Mouse (Mus musculus): Measurements from ENCODE around the gene Ccdc85b. TPM values are rescaled to one million over a fixed set of nuclear protein-coding genes. Genes with fewer than 3 reads are reported as not detected.
"Not testable (repeated sequence)": the region's sequence is repeated elsewhere in the genome, so short reads cannot be mapped to it uniquely, and the experiment has no call there.

Gene Ccdc85b
- 4.7 and 5.7 TPM in 2 replicates for polyA plus RNA-seq (2015; fragmentation: Nextera tagmentation; extraction: Ambion mirVana)

DNA sequence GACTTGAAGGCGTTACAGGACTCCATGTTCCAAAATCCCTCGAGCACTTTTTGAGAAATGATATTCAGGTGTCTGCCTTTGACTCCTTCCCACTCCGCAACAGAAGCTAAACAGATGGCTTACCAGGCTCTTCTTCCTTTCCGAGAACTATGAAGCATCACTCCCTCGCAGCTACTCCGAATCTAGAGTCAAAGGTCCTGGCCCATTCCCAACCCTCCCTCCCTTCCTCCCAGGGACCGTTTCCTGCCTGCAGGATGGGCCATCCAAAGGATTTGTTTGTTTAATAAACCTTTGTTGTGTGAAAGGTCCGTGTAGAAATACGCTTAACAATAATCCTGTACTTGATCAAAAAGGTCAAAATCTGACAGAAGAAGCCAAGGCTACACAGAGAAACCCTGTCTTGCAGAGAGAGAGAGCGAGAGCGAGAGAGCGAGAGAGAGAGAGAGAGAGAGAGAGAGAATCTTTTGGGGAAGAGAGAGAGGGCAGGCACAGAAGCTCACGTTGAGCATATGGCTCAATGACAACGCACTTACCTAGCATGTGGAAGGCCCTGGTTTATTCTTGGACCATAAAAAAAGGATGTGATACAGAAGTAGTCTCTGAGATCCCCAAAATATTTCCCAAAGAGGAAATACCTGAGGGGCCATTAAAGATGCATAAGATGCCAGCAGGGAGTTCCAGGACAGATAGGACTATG lies at the start of gene Ccdc85b:
TSS of gene Ccdc85b (minus strand) at position 149 of the 697 bp plus-strand sequence.
- Histone ChIP-seq H3K4me3 (replicated peaks; ENCODE audit: low read length) (peak within 1 kb of the TSS; percentile 75), H3K9me3 (replicated peaks; ENCODE audit: control insufficient read depth, low read length) (no peaks in the 10 kb centered on the region), H3K9ac (ENCODE audit: low read length) (peak within 1 kb of the TSS; percentile 88), H3K27ac (ENCODE audit: low read length) (peak within 1 kb of the TSS; percentile 91), H3K4me2 (ENCODE audit: low read depth, low read length) (peak within 1 kb of the TSS; percentile 83), H3K27me3 (ENCODE audit: control insufficient read depth, insufficient read depth, low read length) (no peaks in the 10 kb centered on the region), H3K36me3 (ENCODE audit: control insufficient read depth, insufficient read depth, low read length) (peaks cover 7% of the 10 kb centered on the region), H3K4me1 (ENCODE audit: control insufficient read depth, insufficient read depth, low read length) (peaks cover 37% of the 10 kb centered on the region)
- no peak for ATAC-seq (ENCODE audit: insufficient read depth, low FRiP score)
- 11% methylated on average over 14 of the region's 14 CpGs for WGBS

GRCm38 (mm10) chr19:5503687-5504086 lies 46.0 kb upstream of the Ccdc85b start, which contains the start of gene 1700020D05Rik:
Gene 1700020D05Rik (minus strand): TSS chr19:5503787.
- Histone ChIP-seq H3K9me3 (replicated peaks; ENCODE audit: control insufficient read depth, low read length) (no peaks in the 10 kb centered on the region), H3K4me2 (ENCODE audit: low read depth, low read length) (no peak within 1 kb of the TSS), H3K27me3 (ENCODE audit: control insufficient read depth, insufficient read depth, low read length) (no peaks in the 10 kb centered on the region), H3K4me1 (ENCODE audit: control insufficient read depth, insufficient read depth, low read length) (no peaks in the 10 kb centered on the region), H3K36me3 (ENCODE audit: control insufficient read depth, insufficient read depth, low read length) (no peaks in the 10 kb centered on the region), H3K4me3 (replicated peaks; ENCODE audit: low read length) (no peak within 1 kb of the TSS), H3K9ac (ENCODE audit: low read length) (no peak within 1 kb of the TSS), H3K27ac (ENCODE audit: low read length) (no peak within 1 kb of the TSS)
- ATAC-seq (ENCODE audit: insufficient read depth, low FRiP score), result no peak
- WGBS, result 51% methylated on average over 17 of the region's 17 CpGs

- H3K4me2 ChIP-seq (ENCODE audit: low read depth, low read length), result no peak overlapping the region
- no peak for ATAC-seq (ENCODE audit: insufficient read depth, low FRiP score)
- H3K27ac ChIP-seq (ENCODE audit: low read length), result no peak overlapping the region
- no peak overlapping the region for H3K4me3 ChIP-seq (replicated peaks; ENCODE audit: low read length)
- 72% methylated on average over 2 of the region's 2 CpGs for WGBS
- H3K36me3 ChIP-seq (ENCODE audit: control insufficient read depth, insufficient read depth, low read length), result 0 out of 2 replicates have a peak, but pooled peaks cover 10% of the 10 kb centered on the region
- no peaks in the 10 kb centered on the region for H3K27me3 ChIP-seq (ENCODE audit: control insufficient read depth, insufficient read depth, low read length)
- no peak overlapping the region for H3K9ac ChIP-seq (ENCODE audit: low read length)
- H3K4me1 ChIP-seq (ENCODE audit: control insufficient read depth, insufficient read depth, low read length), result no peaks in the 10 kb centered on the region
- no peaks in the 10 kb centered on the region for H3K9me3 ChIP-seq (replicated peaks; ENCODE audit: control insufficient read depth, low read length)
Measured at GRCm38 (mm10) chr19:5500330-5500875, 42.7 kb upstream of the Ccdc85b start.

GRCm38 (mm10) chr19:5496052-5496370 lies 38.3 kb upstream of the Ccdc85b start:
- no peak overlapping the region for H3K4me2 ChIP-seq (ENCODE audit: low read depth, low read length)
- H3K4me3 ChIP-seq (replicated peaks; ENCODE audit: low read length), result no peak overlapping the region
- H3K9me3 ChIP-seq (replicated peaks; ENCODE audit: control insufficient read depth, low read length), result no peaks in the 10 kb centered on the region
- no peak overlapping the region for H3K9ac ChIP-seq (ENCODE audit: low read length)
- no peak overlapping the region for H3K27ac ChIP-seq (ENCODE audit: low read length)
- no peak for ATAC-seq (ENCODE audit: insufficient read depth, low FRiP score)
- H3K27me3 ChIP-seq (ENCODE audit: control insufficient read depth, insufficient read depth, low read length), result no peaks in the 10 kb centered on the region
- peaks cover 15% of the 10 kb centered on the region; the same call in 1 of the 2 replicates for H3K36me3 ChIP-seq (ENCODE audit: control insufficient read depth, insufficient read depth, low read length)
- H3K4me1 ChIP-seq (ENCODE audit: control insufficient read depth, insufficient read depth, low read length), result peaks cover 10% of the 10 kb centered on the region
- WGBS, result 83% methylated on average over 16 of the region's 16 CpGs

GRCm38 (mm10) chr19:5495353-5496051 lies 37.8 kb upstream of the Ccdc85b start:
- ATAC-seq (ENCODE audit: insufficient read depth, low FRiP score), result no peak
- Histone ChIP-seq H3K27ac (ENCODE audit: low read length) (no peak overlapping the region), H3K4me3 (replicated peaks; ENCODE audit: low read length) (no peak overlapping the region), H3K4me1 (ENCODE audit: control insufficient read depth, insufficient read depth, low read length) (peaks cover 10% of the 10 kb centered on the region), H3K4me2 (ENCODE audit: low read depth, low read length) (no peak overlapping the region), H3K27me3 (ENCODE audit: control insufficient read depth, insufficient read depth, low read length) (no peaks in the 10 kb centered on the region), H3K9ac (ENCODE audit: low read length) (no peak overlapping the region), H3K36me3 (ENCODE audit: control insufficient read depth, insufficient read depth, low read length) (peaks cover 15% of the 10 kb centered on the region; the same call in 1 of the 2 replicates), H3K9me3 (replicated peaks; ENCODE audit: control insufficient read depth, low read length) (no peaks in the 10 kb centered on the region)
- WGBS, result 82% methylated on average over 12 of the region's 12 CpGs

DNA sequence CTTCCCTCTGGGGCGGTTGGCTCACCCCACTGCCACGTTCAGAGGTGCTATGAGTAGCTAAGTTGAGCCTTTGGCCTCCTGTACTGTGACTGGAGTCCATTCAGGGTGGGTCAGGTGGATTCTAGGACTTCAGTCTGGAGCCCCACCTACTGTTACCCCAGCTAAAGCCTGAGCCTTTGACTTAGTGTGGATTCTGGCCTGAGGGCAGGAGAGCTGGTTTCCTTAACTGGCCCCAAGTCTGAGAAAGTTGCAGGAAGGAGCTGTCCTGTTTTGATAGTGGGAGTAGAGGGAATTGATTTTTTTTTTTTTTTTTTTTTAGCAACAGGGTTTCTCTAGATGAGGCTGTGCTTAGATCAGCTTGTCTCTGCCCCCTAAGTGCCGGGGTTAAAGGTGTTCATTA lies 36.6 kb upstream of the Ccdc85b start:
- Histone ChIP-seq H3K36me3 (ENCODE audit: control insufficient read depth, insufficient read depth, low read length) (peaks cover 15% of the 10 kb centered on the region; the same call in 1 of the 2 replicates), H3K4me1 (ENCODE audit: control insufficient read depth, insufficient read depth, low read length) (peaks cover 14% of the 10 kb centered on the region), H3K4me2 (ENCODE audit: low read depth, low read length) (no peak overlapping the region), H3K4me3 (replicated peaks; ENCODE audit: low read length) (no peak overlapping the region), H3K9me3 (replicated peaks; ENCODE audit: control insufficient read depth, low read length) (no peaks in the 10 kb centered on the region), H3K27me3 (ENCODE audit: control insufficient read depth, insufficient read depth, low read length) (no peaks in the 10 kb centered on the region), H3K27ac (ENCODE audit: low read length) (no peak overlapping the region), H3K9ac (ENCODE audit: low read length) (no peak overlapping the region)
- WGBS, result 78% methylated on average over 3 of the region's 3 CpGs
- ATAC-seq (ENCODE audit: insufficient read depth, low FRiP score), result no peak

DNA sequence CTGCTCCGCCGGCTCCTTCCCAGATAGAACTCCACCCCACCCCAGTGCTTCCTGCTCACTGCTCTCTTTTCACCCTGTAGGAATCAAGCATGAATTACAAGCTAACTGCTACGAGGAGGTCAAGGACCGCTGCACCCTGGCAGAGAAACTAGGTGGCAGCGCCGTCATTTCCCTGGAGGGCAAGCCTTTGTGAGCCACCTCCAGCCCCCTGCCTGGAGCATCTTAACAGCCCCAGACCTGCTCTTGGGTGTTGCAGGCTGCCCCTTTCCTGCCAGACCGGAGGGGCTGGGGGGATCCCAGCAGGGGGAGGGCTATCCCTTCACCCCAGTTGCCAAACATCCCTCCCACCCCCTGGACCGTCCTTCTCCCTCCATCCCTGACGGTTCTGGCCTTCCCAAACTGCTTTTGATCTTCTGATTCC lies 35.6 kb upstream of the Ccdc85b start:
- H3K9me3 ChIP-seq (replicated peaks; ENCODE audit: control insufficient read depth, low read length); H3K4me3 ChIP-seq (replicated peaks; ENCODE audit: low read length); H3K27ac ChIP-seq (ENCODE audit: low read length); H3K27me3 ChIP-seq (ENCODE audit: control insufficient read depth, insufficient read depth, low read length); H3K9ac ChIP-seq (ENCODE audit: low read length); ATAC-seq (ENCODE audit: insufficient read depth, low FRiP score); H3K4me2 ChIP-seq (ENCODE audit: low read depth, low read length): not testable (repeated sequence)
- Histone ChIP-seq H3K36me3 (ENCODE audit: control insufficient read depth, insufficient read depth, low read length) (peaks cover 15% of the 10 kb centered on the region; the same call in 1 of the 2 replicates), H3K4me1 (ENCODE audit: control insufficient read depth, insufficient read depth, low read length) (peaks cover 22% of the 10 kb centered on the region)
- 74% methylated on average over 9 of the region's 9 CpGs for WGBS

GRCm38 (mm10) chr19:5492641-5493040 lies 34.9 kb upstream of the Ccdc85b start:
- H3K36me3 ChIP-seq (ENCODE audit: control insufficient read depth, insufficient read depth, low read length), result peaks cover 14% of the 10 kb centered on the region; the same call in 1 of the 2 replicates
- no peak for ATAC-seq (ENCODE audit: insufficient read depth, low FRiP score)
- no peaks in the 10 kb centered on the region for H3K9me3 ChIP-seq (replicated peaks; ENCODE audit: control insufficient read depth, low read length)
- 80% methylated on average over 4 of the region's 4 CpGs for WGBS
- H3K4me3 ChIP-seq (replicated peaks; ENCODE audit: low read length), result no peak overlapping the region
- H3K27ac ChIP-seq (ENCODE audit: low read length), result no peak overlapping the region
- H3K4me1 ChIP-seq (ENCODE audit: control insufficient read depth, insufficient read depth, low read length), result peaks cover 22% of the 10 kb centered on the region
- no peaks in the 10 kb centered on the region for H3K27me3 ChIP-seq (ENCODE audit: control insufficient read depth, insufficient read depth, low read length)
- H3K4me2 ChIP-seq (ENCODE audit: low read depth, low read length), result no peak overlapping the region
- H3K9ac ChIP-seq (ENCODE audit: low read length), result no peak overlapping the region

All from stomach, embryonic 16.5 days (tissue).